Comparison of ENCODE assay signal across 8 mouse cellular contexts in genomic region chr12:72536021-72536597, GRCm38 (mm10). TPM values are rescaled to one million over a fixed set of nuclear protein-coding genes. Genes with fewer than 3 reads are reported as not detected.
DNase-seq lines count a peak whose midpoint lies in the region; ATAC-seq and TF ChIP-seq lines count a peak whose summit lies in the region.

Pcnx4 (plus strand) TSS chr12:72536383.

- CTCF ChIA-PET in Patski (lab: Charles Lee) = no interaction called here

- H3K4me1 ChIP-seq in hindbrain, embryonic 13.5 days (replicated peaks) = peaks cover 12% of the 10 kb centered on the region

- TF ChIP-seq CTCF in Patski (IDR thresholded peaks at IDR 0.05) = no peak

- no peaks in the 10 kb centered on the region for H3K36me3 ChIP-seq in hindbrain, embryonic 13.5 days

- peak; percentile 98 for ATAC-seq in Patski
- peak; percentile 99 for ATAC-seq in hindbrain, embryonic 13.5 days (ENCODE audit: low FRiP score)

- no peaks in the 10 kb centered on the region for H3K27me3 ChIP-seq in Patski
- no peaks in the 10 kb centered on the region for H3K27me3 ChIP-seq in hindbrain, embryonic 13.5 days

- H3K4me2 ChIP-seq in hindbrain, embryonic 13.5 days = peak within 1 kb of the TSS; percentile 69

- peak within 1 kb of the TSS; percentile 79 for H3K9ac ChIP-seq in hindbrain, embryonic 13.5 days

- WGBS in hindbrain, embryonic 13.5 days = under 1% methylated on average over 45 of the region's 45 CpGs

- DNase-seq in Patski (ENCODE audit: low read depth, low spot score) = peak; percentile 34
- DNase-seq in cerebellum, postnatal 14 days = peak; percentile 97 to 98
- DNase-seq in frontal cortex, postnatal 14 days (ENCODE audit: low spot score in 2 of 2) = peak; percentile 87 to 91
- peak; percentile 90 to 91 for DNase-seq in layer of hippocampus, postnatal 25 days (ENCODE audit: extremely low spot score in 1 of 2, low spot score in 1 of 2)
- peak; percentile 96 for DNase-seq in lung, postnatal 25 days (ENCODE audit: low spot score)
- DNase-seq in retina, embryonic 14.5 days (ENCODE audit: low spot score) = peak; percentile 97
- DNase-seq in thymus, postnatal 4 days = peak; percentile 98

- POLR2A ChIA-PET in Patski (lab: Charles Lee) = no interaction called here

- peak within 1 kb of the TSS; percentile 72 for H3K4me3 ChIP-seq in hindbrain, embryonic 13.5 days

- in situ Hi-C loops in Patski (cut with MboI; ENCODE audit: low pct_unique_long_range_greater_than_20kb) = no loop called here

- peak within 1 kb of the TSS; percentile 72 for H3K27ac ChIP-seq in hindbrain, embryonic 13.5 days

- H3K9me3 ChIP-seq in hindbrain, embryonic 13.5 days = no peaks in the 10 kb centered on the region

RNA-seq across cellular contexts. Expression of gene Pcnx4, which starts in this region (rescaled TPM):
- 18.0 TPM for polyA plus RNA-seq in Patski (2021)
- 19.0 and 20.0 TPM in 2 replicates for polyA plus RNA-seq in hindbrain, embryonic 13.5 days (2015; fragmentation: Nextera tagmentation; extraction: Ambion mirVana)
- 10 to 100 TPM; 29.2 to 33.0 TPM for total RNA-seq in layer of hippocampus, postnatal 25 days (2021)

Comparison
In these comparisons a context has a peak if more than half of its experiments do, and no peak if none do; other contexts are left out.
1. Peak in every context shown above with its lines: DNase-seq, ATAC-seq, H3K4me3 ChIP-seq and H3K27ac ChIP-seq.
2. DNase-seq: peak in every context shown above with its lines; median percentile 98 in thymus, postnatal 4 days; 98 in cerebellum, postnatal 14 days; 97 in retina, embryonic 14.5 days; 96 in lung, postnatal 25 days; 90 in layer of hippocampus, postnatal 25 days; 89 in frontal cortex, postnatal 14 days; 34 in Patski.